In genomic region chr11:30771904-30772581, GRCm38 (mm10) we compare ENCODE assay signal across 7 mouse cellular contexts. TPM values are rescaled to one million over a fixed set of nuclear protein-coding genes. Genes with fewer than 3 reads are reported as not detected.
DNase-seq lines count a peak whose midpoint lies in the region; ATAC-seq lines count a peak whose summit lies in the region.

No protein-coding gene starts in this region.

- H3K36me3 ChIP-seq in midbrain, embryonic 10.5 days: no peaks in the 10 kb centered on the region

- peak overlapping the region; percentile 96 for H3K27ac ChIP-seq in midbrain, embryonic 10.5 days (replicated peaks)

- peaks cover 22% of the 10 kb centered on the region for H3K4me1 ChIP-seq in midbrain, embryonic 10.5 days

- peak; percentile 49 to 50 for DNase-seq in cerebellum, postnatal 36 days
- peak; percentile 44 for DNase-seq in gastrocnemius, adult 18-20 months (ENCODE audit: low spot score)
- peak; percentile 69 for DNase-seq in induced T-regulatory cell, adult 2 months (ENCODE audit: low read depth)
- peak; percentile 49 to 51 for DNase-seq in left cerebral cortex, postnatal 36 days (ENCODE audit: low spot score in 2 of 2)
- peak; percentile 72 for DNase-seq in midbrain, embryonic 10.5 days (ENCODE audit: low spot score)
- peak; percentile 51 for DNase-seq in right cerebral cortex, postnatal 4 days

- no peaks in the 10 kb centered on the region for H3K9me3 ChIP-seq in midbrain, embryonic 10.5 days (replicated peaks)

- peak overlapping the region; percentile 94 for H3K4me3 ChIP-seq in midbrain, embryonic 10.5 days

- intact Hi-C loops in left cerebral cortex, postnatal 36 days (cut with DNase I): loop anchor here (10.0 kb wide), 1 partner anchor 97 kb away; no protein-coding TSS in a partner anchor

- peak; percentile 16 for ATAC-seq in activated CD4-positive, CD25-positive, alpha-beta regulatory T cell, adult 4 months

- H3K27me3 ChIP-seq in midbrain, embryonic 10.5 days (ENCODE audit: low read depth, poor library complexity, severe bottlenecking): no peaks in the 10 kb centered on the region

- WGBS in midbrain, embryonic 10.5 days: under 1% methylated on average over 64 of the region's 64 CpGs

RNA-seq across cellular contexts. Expression of gene Psme4, which starts 0.5 kb away (rescaled TPM):
- polyA plus RNA-seq in activated CD4-positive, CD25-positive, alpha-beta regulatory T cell, adult 4 months (2017; shearing (Covaris generic)): 10 to 100 TPM; 20.0 to 31.8 TPM
- total RNA-seq in gastrocnemius, adult 18-20 months (2021): 100 to 1,000 TPM; 159 to 160 TPM
- total RNA-seq in left cerebral cortex, postnatal 36 days (2021): 10 to 100 TPM; 41.7 to 50.0 TPM
- polyA plus RNA-seq in midbrain, embryonic 10.5 days (2016; fragmentation: Nextera tagmentation; extraction: Ambion mirVana): 20.7 and 22.4 TPM in 2 replicates

Comparison
In these comparisons a context has a peak if more than half of its experiments do, and no peak if none do; other contexts are left out.
1. Peak in every context shown above with its lines: DNase-seq, ATAC-seq, H3K4me3 ChIP-seq and H3K27ac ChIP-seq.